Mouse (Mus musculus): ENCODE data around the gene Ppfia1. TPM values are rescaled to one million over a fixed set of nuclear protein-coding genes. Genes with fewer than 3 reads are reported as not detected.

Ppfia1 gene
- polyA plus RNA-seq, 1 experiment from 2014 or later: 21.8 TPM

Other genes with a start within 250 kb of the Ppfia1 start
- 109 and 134 TPM in 2 replicates for gene Cttn, start 82.7 kb downstream of the Ppfia1 start, polyA plus RNA-seq (2015; fragmentation: Nextera tagmentation; extraction: Ambion mirVana)
- gene Fadd, start 28.7 kb upstream of the Ppfia1 start, polyA plus RNA-seq (2015; fragmentation: Nextera tagmentation; extraction: Ambion mirVana): 11.0 and 13.4 TPM in 2 replicates
- 8.1 and 12.2 TPM in 2 replicates for gene Ano1, start 198.2 kb upstream of the Ppfia1 start, polyA plus RNA-seq (2015; fragmentation: Nextera tagmentation; extraction: Ambion mirVana)